Mouse (Mus musculus) liver, embryonic 16.5 days (tissue): Measurements from ENCODE around the gene Cldn5. TPM values are rescaled to one million over a fixed set of nuclear protein-coding genes. Genes with fewer than 3 reads are reported as not detected.

Experiments
- ATAC-seq: fragments of 200-750 bp; cut with Nextera tagmentation; 2 replicates; pipeline ENCODE4 v1.8.0; 2017; ENCODE audit warnings: low read depth, mild to moderate bottlenecking, moderate number of reproducible peaks, moderate library complexity
- H3K27ac ChIP-seq: fragments of 300-500 bp; sonication (generic); 2 replicates; pipeline ENCODE4 v1.5.1; 2014; ENCODE audit warnings: mild to moderate bottlenecking, low read length
- H3K27me3 ChIP-seq: fragments of 300-500 bp; sonication (generic); 2 replicates; pipeline ENCODE4 v1.6.1; 2014; ENCODE audit warnings: low read depth, low read length, mixed read lengths; ENCODE audit not compliant: control insufficient read depth, insufficient read depth
- H3K36me3 ChIP-seq: fragments of 300-500 bp; sonication (generic); 2 replicates; pipeline ENCODE4 v1.6.1; 2014; ENCODE audit warnings: mild to moderate bottlenecking; ENCODE audit not compliant: control insufficient read depth, insufficient read depth
- H3K4me1 ChIP-seq: fragments of 300-500 bp; sonication (generic); 2 replicates; pipeline ENCODE4 v1.6.1; 2014; ENCODE audit warnings: low read depth, low read length, mixed read lengths; ENCODE audit not compliant: control insufficient read depth
- H3K4me2 ChIP-seq: fragments of 300-500 bp; sonication (generic); 2 replicates; pipeline ENCODE4 v1.6.1; 2014; ENCODE audit warnings: low read depth, low read length, mixed read lengths
- H3K4me3 ChIP-seq: fragments of 300-500 bp; sonication (generic); 2 replicates; pipeline ENCODE4 v1.5.1; 2014; ENCODE audit warnings: low read depth, mild to moderate bottlenecking, low read length
- H3K9ac ChIP-seq: fragments of 300-500 bp; sonication (generic); 2 replicates; pipeline ENCODE4 v1.6.1; 2014; ENCODE audit warnings: low read depth, low read length
- H3K9me3 ChIP-seq: fragments of 300-500 bp; sonication (generic); replicated peaks from 2 replicates; pipeline ENCODE4 v1.6.1; 2016; ENCODE audit warnings: low read length; ENCODE audit not compliant: control insufficient read depth
- WGBS: fragments of 180-500 bp; shearing (Covaris S2); extraction: QIAGEN DNeasy Blood & Tissue Kit; methylation state at CpG from one replicate; pipeline ENCODE4 v1.1.7; 2014; ENCODE audit not compliant: insufficient replicate concordance; 5-methylcytosine and 5-hydroxymethylcytosine counted together
- polyA plus RNA-seq: library from polyadenylated mRNA; unstranded; fragments of >200 nt; fragmentation: Nextera tagmentation; extraction: Ambion mirVana; gene quantifications from 2 replicates; pipeline ENCODE4 v1.2.1, GENCODE M21; 2015

The Cldn5 gene
- polyA plus RNA-seq, 1 experiment from 2014 or later, result 8.4 TPM

GRCm38 (mm10) chr16:18798841-18799240 is 22.2 kb downstream of the Cldn5 start:
- no peak for ATAC-seq

GRCm38 (mm10) chr16:18805746-18806145 is 29.1 kb downstream of the Cldn5 start:
- H3K4me1 ChIP-seq, result peaks cover 6% of the 10 kb centered on the region
- H3K4me2 ChIP-seq, result no peak overlapping the region
- H3K9me3 ChIP-seq, result no peaks in the 10 kb centered on the region
- H3K4me3 ChIP-seq, result no peak overlapping the region
- no peaks in the 10 kb centered on the region for H3K27me3 ChIP-seq
- H3K27ac ChIP-seq, result no peak overlapping the region
- peaks cover 57% of the 10 kb centered on the region for H3K36me3 ChIP-seq
- no peak for ATAC-seq
- 82% methylated on average over 2 of the region's 2 CpGs for WGBS
- H3K9ac ChIP-seq, result no peak overlapping the region

More at GRCm38 (mm10) chr16:18798841-18799240, 22.2 kb downstream of the Cldn5 start:
- H3K9me3 ChIP-seq, result no peaks in the 10 kb centered on the region
- H3K27me3 ChIP-seq, result no peaks in the 10 kb centered on the region
- WGBS, result 74% methylated on average over 2 of the region's 2 CpGs
- H3K9ac ChIP-seq, result no peak overlapping the region
- H3K27ac ChIP-seq, result no peak overlapping the region
- H3K36me3 ChIP-seq, result peaks cover 64% of the 10 kb centered on the region
- H3K4me2 ChIP-seq, result no peak overlapping the region
- H3K4me3 ChIP-seq, result no peak overlapping the region
- H3K4me1 ChIP-seq, result no peaks in the 10 kb centered on the region

- Histone ChIP-seq H3K4me3 (no peak overlapping the region), H3K4me2 (no peak overlapping the region), H3K9ac (no peak overlapping the region), H3K9me3 (no peaks in the 10 kb centered on the region), H3K27ac (no peak overlapping the region), H3K27me3 (no peaks in the 10 kb centered on the region), H3K36me3 (peaks cover 40% of the 10 kb centered on the region), H3K4me1 (peaks cover 12% of the 10 kb centered on the region)
- 76% methylated on average over 5 of the region's 5 CpGs for WGBS
- ATAC-seq, result no peak
Measured at GRCm38 (mm10) chr16:18809001-18809400, 32.4 kb downstream of the Cldn5 start.

GRCm38 (mm10) chr16:18811032-18811431 is 34.4 kb downstream of the Cldn5 start:
- peaks cover 12% of the 10 kb centered on the region for H3K4me1 ChIP-seq
- H3K9ac ChIP-seq, result peak overlapping the region; percentile 80
- H3K9me3 ChIP-seq, result no peaks in the 10 kb centered on the region
- peak overlapping the region; percentile 82 for H3K4me3 ChIP-seq
- peaks cover 41% of the 10 kb centered on the region for H3K36me3 ChIP-seq
- H3K4me2 ChIP-seq, result peak overlapping the region; percentile 83
- peak overlapping the region; percentile 84 for H3K27ac ChIP-seq
- peak; percentile 50 for ATAC-seq
- WGBS, result 3% methylated on average over 5 of the region's 5 CpGs
- H3K27me3 ChIP-seq, result no peaks in the 10 kb centered on the region

- Histone ChIP-seq H3K4me2 (peak within 1 kb of the TSS; percentile 83), H3K27ac (peak within 1 kb of the TSS; percentile 84), H3K27me3 (no peaks in the 10 kb centered on the region), H3K9ac (peak within 1 kb of the TSS; percentile 80), H3K36me3 (peaks cover 38% of the 10 kb centered on the region), H3K9me3 (no peaks in the 10 kb centered on the region), H3K4me1 (peaks cover 12% of the 10 kb centered on the region), H3K4me3 (peak within 1 kb of the TSS; percentile 82)
- peak; percentile 94 for ATAC-seq
- WGBS, result under 1% methylated on average over 42 of the region's 42 CpGs
Measured at GRCm38 (mm10) chr16:18811468-18812384, 35.1 kb downstream of the Cldn5 start, which contains the start of the genes Ufd1 and Cdc45. Gene Ufd1, plus strand, starts transcription at chr16:18811779. Gene Cdc45, minus strand, starts transcription at chr16:18811987.

GRCm38 (mm10) chr16:18812385-18812910 is 35.8 kb downstream of the Cldn5 start:
- Histone ChIP-seq H3K9me3 (no peaks in the 10 kb centered on the region), H3K4me2 (peak overlapping the region; percentile 83), H3K9ac (peak overlapping the region; percentile 79), H3K36me3 (peaks cover 35% of the 10 kb centered on the region), H3K4me1 (peaks cover 12% of the 10 kb centered on the region), H3K27ac (peak overlapping the region; percentile 84), H3K27me3 (no peaks in the 10 kb centered on the region), H3K4me3 (peak overlapping the region; percentile 82)
- 1% methylated on average over 31 of the region's 31 CpGs for WGBS
- peak; percentile 11 for ATAC-seq

- Histone ChIP-seq H3K9me3 (no peaks in the 10 kb centered on the region), H3K4me2 (no peak overlapping the region), H3K9ac (no peak overlapping the region), H3K4me1 (peaks cover 7% of the 10 kb centered on the region), H3K36me3 (peaks cover 80% of the 10 kb centered on the region), H3K27ac (no peak overlapping the region), H3K27me3 (no peaks in the 10 kb centered on the region), H3K4me3 (no peak overlapping the region)
- no peak for ATAC-seq
- 34% methylated on average over 1 of the region's 1 CpGs for WGBS
Measured at GRCm38 (mm10) chr16:18822356-18822755, 45.7 kb downstream of the Cldn5 start.

GRCm38 (mm10) chr16:18822925-18823324 is 46.3 kb downstream of the Cldn5 start:
- Histone ChIP-seq H3K27me3 (no peaks in the 10 kb centered on the region), H3K4me2 (no peak overlapping the region), H3K4me3 (no peak overlapping the region), H3K36me3 (peaks cover 79% of the 10 kb centered on the region), H3K9me3 (no peaks in the 10 kb centered on the region), H3K4me1 (peaks cover 7% of the 10 kb centered on the region), H3K27ac (no peak overlapping the region), H3K9ac (no peak overlapping the region)
- 65% methylated on average over 4 of the region's 4 CpGs for WGBS
- no peak for ATAC-seq
